Mouse (Mus musculus) kidney, adult 2 months (tissue): ENCODE data around the gene Gm49425.

Source experiments
- CTCF ChIP-seq: fragments of 200-500 bp; conservative IDR thresholded peaks from 2 replicates; pipeline ENCODE4 v1.5.1; 2011; ENCODE audit warnings: low read depth, mild to moderate bottlenecking, control low read depth, low read length, moderate library complexity, mixed read lengths; ENCODE audit not compliant: insufficient read depth, insufficient read length
- POLR2A ChIP-seq: fragments of 200-500 bp; IDR thresholded peaks from one replicate; pipeline ENCODE4 v1.6.1; 2011; ENCODE audit warnings: low read depth, low read length, control low read depth

DNA sequence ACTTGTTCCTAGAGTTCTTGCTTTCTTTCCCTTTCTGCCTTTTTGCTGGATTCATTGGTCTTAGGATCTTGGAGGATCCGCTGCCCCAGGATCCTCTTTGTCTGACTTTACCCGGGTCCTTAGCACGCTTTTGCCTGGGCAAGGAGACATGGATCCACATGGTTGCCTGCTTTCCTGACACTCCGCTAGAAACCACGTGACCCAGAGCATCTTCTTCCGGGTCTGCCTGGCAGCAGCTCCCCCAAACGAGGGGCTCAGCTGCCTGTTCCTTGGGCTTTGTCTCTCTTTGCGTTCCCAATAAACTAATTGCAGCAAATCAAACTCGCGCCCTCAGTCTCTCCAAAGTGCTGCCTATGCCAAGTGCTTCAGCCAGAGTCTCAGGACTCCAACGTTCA, 37.4 kb downstream of the Gm49425 start:
- TF ChIP-seq POLR2A (no peak), CTCF (no peak)
